Mouse (Mus musculus) CD4-positive, CD25-positive, alpha-beta regulatory T cell, adult 2 months (primary cell): Measurements from ENCODE around the gene Mbip.

Experiments used
- DNase-seq: peaks from one replicate; pipeline ENCODE4 v3.0.0-alpha.2; 2012; ENCODE audit warnings: low read depth, low spot score

Gene Mbip

DNA sequence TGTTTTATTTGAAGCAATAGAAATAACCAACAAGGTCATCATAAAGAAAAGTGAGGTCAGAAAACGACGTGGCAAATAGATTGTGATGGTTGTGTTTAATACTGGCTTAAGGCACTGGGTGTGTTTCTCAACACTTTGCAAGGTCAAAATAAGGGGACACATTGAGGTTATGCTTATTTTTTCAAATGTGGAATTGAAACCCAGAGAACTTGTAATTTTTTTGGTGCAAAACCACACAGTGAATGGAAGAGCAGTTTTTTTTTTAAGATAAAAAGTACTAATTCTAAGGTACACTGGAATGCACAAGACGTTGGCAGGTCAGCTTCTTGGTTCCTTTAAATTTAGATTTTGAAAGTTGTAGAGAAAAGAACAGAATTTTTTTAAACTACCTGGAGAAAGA, 50.5 kb downstream of the Mbip start:
- no peak for DNase-seq

DNA sequence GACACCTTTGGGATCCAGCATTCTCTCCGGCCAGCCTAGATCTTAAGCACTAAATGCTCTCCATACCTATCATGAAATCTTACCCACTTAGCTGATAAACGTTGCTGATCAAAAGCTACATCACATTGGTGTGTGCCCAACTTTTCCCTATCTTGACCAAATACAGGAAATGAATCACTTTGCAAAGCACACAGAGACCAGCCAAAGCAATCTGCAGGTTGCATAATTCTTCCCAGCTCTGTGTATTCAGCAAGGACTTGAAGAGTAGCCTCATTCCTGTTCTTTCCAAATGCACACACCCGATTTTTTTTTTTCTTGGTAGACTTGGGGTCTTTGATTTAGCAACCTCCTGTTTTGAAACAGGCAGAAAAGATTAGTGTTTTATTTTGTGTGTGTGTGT, 57.1 kb downstream of the Mbip start:
- no peak for DNase-seq

DNA sequence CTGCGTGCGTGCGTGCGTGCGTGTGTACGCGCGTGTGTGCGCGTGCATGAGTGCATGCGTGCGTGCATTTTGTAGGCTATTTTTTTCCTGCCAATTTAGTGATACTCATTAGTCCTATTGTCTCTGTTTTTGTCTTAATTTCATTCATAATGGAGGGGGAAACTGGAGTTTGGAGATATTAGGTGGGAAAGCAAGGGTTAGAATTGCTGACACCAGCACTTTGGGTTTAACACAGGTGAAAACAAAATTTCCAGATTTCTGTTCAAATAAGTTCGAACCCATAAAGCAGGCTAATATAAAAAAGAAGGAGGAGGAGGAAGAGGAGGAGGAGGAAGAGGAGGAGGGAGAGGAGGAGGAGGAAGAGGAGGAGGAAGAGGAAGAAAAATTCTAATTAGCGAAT, 58.9 kb downstream of the Mbip start:
- DNase-seq, result no peak

DNA sequence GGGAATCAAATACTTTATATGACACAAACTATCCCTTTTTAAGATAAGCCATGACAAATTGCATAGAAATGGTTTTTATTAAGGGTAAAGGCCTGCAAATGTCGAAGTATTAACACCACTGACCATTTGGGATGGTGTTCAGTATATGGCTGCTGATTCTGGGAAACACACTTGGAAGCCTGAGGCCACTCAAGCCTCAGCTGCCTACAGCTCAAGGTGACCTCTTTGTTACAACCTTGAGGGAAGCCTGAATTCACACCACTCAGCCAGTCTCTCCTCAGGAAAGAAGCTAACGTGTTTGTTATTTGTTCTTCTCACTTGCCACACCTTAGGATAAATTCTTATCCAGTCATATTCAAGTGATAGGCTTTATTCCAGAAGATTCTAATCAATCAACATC, 61.5 kb downstream of the Mbip start:
- DNase-seq, result no peak

DNA sequence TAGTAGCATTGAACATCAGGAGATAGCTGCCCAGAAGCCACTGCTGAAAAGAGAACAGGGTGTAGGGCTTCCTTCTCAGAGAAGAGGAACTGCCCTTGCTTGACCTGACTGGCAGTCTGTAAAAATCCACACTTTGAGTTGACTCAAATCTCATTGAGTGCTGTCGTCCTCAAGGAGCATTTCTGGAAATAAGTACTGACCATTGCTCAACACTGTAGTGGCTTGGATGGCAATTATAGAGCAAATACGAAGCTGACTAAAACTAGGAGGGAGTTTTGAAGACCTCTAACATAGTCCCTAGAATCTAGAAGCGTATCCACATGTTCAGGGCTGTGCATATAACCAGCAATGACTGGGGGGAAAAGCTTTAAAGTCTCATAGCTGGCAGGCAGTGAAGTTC, 64.0 kb downstream of the Mbip start:
- DNase-seq, result no peak
